Mouse (Mus musculus): ENCODE measurements around the gene Rab34.

Rab34 gene

DNA sequence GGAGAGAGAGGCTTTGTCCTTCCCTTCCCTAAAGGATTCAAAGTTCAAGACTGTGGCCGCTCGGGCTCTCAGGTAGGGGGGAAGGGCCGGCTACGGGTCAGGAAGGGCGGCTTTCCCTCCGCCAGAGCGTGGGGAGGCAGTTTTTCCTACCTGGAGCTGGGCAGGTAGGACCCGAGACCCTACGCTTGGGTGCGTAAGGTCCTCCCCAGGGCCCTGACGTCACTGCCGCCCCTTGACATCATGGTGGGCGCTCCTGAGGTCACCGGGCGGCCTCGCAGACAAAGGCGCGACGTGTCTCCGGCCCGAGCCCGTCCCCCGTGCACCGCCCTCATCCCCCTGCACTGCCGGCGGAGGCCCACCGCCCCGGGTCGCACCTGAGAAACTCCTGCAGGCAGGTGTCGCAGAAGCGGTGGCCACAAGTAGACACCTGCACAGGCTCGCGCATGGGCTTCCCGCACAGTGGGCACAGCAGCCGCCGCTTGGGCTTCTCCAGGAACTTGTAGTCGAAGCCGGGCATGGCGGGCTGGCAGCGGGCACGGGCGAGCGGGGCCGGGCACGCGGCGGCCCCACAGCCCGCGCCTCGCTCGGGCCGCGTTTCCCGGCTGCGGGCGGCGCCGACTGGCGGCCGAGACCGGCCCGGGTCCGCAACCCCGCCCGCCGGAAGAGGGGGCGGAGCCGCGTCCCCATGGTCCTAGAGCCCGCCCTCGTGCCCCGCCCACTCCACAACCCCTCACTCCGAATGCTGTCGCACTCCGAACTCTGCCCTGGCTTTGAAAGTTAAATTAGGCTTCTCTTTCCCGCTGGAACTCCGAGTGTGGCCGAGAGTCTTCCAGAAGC lies 23.1 kb upstream of the Rab34 start, which contains the start of gene Traf4:
Gene Traf4, minus strand, starts transcription at position 666 of the 837 bp plus-strand sequence.
- in situ Hi-C loops (cut with MboI, MseI) = no loop called here

DNA sequence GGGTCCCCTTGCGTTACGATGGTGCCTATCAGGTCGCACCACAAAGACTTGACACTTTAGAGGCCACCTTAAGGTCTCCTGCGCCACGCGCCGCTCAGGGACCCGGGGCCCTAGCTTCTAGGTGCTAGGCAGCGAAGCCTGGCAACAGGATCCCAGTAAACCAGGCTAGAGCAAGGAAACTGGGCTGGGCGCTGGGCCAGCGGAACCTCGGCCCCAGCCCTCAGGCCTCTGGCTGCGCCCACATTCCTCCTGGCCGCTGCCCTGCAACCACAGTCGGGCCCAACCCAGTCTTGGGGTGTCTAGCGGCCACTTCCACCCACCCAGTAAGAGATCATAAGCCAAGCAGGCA lies 22.5 kb upstream of the Rab34 start:
- in situ Hi-C loops (cut with MboI, MseI) = no loop called here

DNA sequence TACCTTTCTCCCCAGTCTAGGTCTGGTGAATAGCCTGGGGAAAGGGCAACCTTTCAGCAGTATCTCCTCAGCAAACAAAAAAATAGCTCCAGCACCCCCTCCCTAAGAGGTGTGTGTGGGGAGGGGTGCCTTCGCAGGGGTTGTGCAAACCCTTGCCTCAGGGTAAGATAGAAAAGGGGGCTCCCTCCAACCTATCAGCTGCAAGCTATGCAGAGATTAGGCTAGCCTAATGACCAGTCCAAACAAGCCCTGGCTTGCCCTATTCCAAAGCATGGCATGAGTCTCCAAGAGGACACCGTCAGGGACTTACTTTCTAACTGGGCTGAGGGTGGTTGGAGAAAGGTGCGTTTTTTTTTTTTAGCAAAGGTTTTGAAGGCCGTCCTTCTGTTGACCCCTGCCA lies 22.1 kb upstream of the Rab34 start:
- in situ Hi-C loops (cut with MboI, MseI) = no loop called here

DNA sequence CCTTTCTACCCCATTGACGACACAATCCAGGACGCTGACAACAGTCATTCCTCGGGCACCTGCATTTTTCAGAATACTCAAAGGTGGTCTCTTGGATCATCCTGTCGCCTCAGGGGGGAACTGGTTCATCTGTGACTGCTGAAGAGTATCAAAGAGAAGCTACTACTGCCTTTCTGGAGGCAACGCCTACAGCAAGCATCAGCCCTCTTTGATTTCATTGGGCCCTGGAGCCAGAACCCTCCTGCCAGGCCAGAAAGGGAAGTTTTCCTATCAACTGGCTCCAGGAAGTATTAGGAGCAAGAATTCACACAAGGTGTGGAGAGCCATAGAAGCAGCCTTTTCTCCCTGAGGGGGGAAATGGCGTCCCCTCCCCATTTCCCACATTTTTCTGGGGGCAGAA lies 21.6 kb upstream of the Rab34 start:
- in situ Hi-C loops (cut with MboI, MseI) = no loop called here

DNA sequence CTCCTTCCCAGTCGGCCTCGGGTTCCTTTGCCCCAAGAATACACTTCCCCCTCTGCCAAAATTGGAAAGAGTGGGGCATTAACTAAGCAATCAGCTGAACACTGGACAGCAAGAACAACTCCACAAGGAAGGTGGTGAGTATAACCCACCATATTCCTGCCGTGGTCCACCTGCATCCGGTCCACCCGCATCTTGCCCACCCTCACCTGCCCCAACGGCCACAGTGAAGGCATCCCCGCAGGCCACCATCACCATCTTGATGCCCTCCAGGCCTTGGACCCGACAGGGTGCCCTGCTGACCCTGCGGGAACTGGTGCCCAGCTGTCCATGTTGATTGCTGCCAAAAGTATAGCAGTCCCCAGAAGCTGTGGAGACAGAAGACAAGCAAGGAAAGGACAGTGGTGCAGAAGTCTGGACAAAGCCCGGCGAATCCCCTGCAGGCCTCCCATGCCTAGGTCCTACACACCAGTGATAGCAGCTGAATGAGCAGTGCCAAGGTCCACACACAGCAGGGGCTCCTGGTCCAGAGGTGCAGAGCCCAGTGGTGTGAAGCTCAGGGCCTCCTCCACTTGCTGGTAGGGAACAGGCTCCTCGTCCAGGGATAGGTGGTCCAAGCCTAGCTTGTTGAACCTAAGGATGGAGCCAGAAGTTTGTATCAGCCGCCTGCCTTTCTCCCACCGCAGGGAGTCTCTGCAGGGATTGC lies 20.8 kb upstream of the Rab34 start:
- in situ Hi-C loops (cut with MboI, MseI) = no loop called here

DNA sequence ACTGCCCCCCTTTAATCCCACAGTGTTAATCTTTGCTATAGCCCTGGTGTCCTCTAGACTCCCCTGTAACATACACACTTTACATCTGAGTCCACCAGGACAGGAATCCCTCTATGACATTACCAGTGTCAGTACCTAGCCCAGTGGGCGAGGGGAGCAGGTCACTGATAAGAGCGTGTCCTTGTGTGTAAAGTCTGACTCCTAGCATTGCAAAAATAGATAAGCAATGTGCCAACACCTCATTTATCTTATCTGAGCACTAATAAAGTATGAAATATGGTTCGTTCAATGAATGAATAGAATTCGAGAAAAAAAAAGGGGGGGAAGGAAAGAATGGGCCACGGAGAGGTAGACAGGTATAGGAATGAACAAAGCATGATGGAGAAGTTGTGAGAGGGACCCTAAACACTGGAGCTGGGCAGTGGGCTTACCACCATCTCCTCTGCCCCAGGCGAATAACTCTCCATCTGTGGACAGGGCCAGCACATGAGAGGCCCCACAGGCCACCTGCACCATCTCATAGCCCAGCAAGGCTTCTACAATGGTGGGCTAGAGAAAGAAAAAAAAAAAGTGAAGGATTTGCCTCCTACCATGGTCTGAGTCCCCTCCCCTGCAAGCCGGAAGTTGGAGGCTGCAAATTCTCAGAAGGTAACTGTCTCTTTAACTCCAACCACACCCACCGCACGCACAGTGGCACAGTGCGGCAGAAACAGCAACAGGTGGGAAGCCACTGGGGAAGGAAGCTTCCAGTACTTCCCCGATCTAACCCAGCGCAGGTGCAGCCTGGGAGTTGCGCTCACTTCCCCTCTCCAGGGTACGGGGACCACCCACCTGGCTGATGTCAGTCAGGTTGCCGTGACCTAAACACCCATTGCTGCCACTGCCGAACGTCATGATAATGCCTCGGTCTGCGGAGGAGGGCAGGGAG lies 19.4 kb upstream of the Rab34 start:
- in situ Hi-C loops (cut with MboI, MseI) = no loop called here

DNA sequence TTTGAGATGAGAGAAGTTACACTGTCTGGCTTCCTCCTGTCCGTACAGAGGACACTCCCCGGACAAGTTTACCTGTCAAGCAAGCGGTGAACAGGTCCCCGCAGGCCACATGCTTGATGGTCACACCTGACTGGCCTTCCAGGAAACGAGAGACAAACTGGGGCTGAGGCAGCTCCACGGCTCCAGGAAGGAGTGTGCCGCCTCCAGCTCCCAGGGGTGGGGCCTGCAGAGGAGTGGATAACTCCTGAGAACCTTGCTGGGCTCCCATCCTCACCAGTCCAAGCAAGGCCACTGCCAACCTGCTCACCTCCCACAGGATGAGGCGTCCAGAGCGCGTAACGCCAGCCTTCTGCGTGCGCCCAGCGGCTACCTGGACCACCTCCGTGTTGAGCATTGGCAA lies 17.9 kb upstream of the Rab34 start:
- in situ Hi-C loops (cut with MboI, MseI) = no loop called here

DNA sequence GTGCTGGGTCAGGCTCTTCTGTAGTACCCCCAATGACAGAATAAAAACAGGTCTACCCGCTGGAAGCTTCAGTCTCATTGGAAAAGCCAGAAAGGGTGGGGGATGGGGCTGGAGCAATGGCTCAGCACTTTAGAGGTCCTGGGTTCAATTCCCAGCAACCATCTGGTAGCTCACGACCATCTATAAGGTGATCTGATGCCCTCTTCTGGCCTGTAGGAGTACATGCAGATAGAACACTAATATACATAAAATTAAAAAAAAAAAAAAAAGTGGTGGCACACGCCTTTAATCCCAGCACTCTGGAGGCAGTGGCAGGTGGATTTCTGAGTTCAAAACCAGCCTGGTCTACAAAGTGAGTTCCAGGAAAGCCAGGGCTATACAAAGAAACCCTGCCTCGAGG lies 16.9 kb upstream of the Rab34 start:
- in situ Hi-C loops (cut with MboI, MseI) = no loop called here

DNA sequence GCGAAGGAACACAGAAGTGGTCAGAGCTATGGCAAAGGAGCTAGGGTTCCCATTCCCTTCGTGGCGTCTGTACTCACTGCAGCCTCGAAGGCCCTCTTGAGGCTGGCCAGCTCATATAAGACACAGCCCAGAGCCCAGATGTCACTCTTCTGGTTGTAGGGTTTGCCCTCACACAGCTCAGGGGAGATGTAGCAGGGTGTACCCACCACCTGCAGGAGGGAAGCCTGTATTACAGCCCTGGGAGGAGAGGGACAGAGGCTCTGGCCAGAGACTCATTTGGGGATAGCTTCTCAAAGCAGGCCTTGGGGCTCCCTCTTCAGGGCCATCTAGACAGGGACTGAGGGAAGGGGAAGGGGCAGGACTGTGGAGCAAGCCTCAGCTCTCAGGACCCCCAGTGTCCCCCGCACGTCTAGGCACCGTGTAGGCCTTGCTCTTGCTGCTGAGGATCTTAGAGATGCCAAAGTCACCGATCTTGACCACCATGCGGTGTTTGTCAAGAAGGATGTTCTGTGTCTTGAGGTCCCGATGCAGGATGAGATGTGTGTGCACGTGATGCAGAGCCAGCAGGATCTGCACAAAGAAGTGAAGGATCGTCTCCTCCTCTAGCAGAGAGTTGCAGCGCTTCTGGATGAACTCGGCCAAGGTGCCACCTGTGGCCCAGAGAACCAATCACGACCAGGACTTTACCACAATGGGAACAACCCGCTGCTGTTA lies 16.0 kb upstream of the Rab34 start:
- in situ Hi-C loops (cut with MboI, MseI) = no loop called here

DNA sequence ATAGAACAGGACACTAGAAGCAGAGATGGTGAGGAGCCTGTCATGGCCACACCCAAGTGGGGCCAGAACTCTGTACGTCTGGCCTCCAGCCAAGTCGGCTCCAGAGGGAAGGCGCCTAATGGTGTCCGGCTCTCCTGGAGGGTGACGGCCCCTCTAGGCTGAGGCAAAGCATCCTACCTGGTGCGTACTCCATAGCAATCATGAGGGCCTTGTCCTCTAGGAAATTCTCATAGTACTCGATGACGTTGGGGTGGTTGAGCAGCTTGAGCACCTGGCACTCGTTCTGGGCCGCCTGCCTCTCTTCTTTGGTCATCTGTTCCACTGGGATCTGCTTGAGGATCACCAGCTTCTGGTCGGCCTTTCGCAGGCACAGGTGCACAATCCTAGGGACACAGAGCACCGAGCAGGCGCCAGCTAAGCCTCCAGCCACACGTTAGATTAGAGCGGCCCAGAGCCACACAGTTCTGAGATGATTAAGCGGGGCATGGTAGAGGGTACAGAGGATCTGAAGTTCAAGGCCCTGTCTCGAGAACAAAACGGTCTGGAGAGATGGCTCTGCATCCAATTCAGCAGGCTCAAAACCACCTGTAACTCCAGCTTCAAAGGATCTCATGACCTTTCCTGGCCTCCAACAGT lies 15.4 kb upstream of the Rab34 start:
- in situ Hi-C loops (cut with MboI, MseI) = no loop called here

DNA sequence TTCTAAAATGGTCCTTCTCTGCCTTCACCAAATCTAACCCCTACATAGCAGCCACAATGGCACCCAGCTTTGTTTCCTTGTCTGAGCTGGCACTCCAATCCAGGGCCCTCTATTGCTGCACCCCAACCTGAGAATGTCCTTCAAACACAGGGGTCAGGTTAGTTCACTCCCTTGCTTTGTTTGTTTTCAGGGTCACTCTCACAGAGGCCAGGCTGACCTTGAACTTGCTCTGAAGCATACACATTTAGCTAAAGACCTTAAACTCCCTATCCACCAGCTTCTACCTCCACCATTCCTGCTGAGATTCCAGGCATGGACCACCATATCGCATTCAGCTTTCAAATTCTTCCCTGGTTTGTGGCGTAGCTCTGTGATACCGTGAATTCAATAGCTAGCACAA lies 13.7 kb upstream of the Rab34 start:
- in situ Hi-C loops (cut with MboI, MseI) = no loop called here

DNA sequence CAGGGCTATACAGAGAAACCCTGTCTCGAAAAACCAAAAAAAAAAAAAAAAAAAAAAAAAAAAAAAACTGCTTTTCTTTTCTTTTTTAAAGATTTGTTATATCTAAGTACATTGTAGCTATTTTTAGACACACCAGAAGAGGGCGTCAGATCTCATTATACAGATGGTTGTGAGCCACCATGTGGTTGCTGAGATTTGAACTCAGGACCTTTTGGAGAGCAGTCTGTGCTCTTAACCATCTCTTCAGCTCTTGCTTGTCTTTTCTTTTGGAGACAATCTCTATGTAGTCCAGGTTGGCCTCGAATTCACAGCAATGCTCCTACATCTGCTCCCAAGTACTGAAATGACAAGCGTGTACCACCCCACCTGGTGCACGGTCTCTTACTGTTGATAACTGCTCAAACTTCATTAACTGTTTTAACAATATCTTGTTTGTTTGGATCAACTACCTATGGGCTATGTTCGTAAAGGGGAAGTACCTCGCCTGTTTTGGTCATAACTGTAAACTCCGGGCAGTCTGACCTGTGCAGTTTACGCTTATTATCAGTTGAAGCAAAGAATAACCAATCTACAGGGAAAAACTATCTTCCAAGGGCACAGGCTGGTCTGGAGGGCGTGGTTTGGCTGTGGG lies 12.3 kb upstream of the Rab34 start:
- in situ Hi-C loops (cut with MboI, MseI) = loop anchor here (5.0 kb wide), 1 partner anchor 66 kb away; no protein-coding TSS in a partner anchor

DNA sequence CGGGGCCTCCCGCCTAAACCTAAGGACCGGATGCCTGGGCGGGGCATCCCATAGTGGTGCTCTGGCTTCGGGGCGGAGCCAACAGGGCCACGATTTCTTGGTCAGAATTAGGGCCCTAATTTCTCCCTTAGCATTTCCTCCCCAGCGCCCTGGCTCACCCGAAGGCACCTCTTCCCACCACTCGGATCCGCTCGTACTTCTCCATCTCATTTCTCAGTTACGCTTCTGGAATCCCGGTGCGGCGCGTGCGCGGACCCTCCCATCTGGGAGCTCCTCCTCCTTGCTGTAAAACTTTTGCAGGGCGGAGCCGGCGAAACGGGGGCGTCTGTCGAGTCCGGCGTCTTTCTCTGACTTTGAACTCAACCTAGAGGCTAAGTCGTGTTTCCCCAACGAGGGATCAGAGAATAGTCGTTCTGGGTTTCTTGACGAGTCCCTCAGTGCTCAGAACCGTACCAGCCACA lies 11.8 kb upstream of the Rab34 start, which contains the start of the genes Nek8 and Tlcd1:
Gene Nek8, minus strand, starts transcription at position 274 of the 461 bp plus-strand sequence.
Gene Tlcd1, plus strand, starts transcription at position 310 of the 461 bp plus-strand sequence.
- in situ Hi-C loops (cut with MboI, MseI) = loop anchor here (5.0 kb wide), 1 partner anchor 66 kb away; no protein-coding TSS in a partner anchor

DNA sequence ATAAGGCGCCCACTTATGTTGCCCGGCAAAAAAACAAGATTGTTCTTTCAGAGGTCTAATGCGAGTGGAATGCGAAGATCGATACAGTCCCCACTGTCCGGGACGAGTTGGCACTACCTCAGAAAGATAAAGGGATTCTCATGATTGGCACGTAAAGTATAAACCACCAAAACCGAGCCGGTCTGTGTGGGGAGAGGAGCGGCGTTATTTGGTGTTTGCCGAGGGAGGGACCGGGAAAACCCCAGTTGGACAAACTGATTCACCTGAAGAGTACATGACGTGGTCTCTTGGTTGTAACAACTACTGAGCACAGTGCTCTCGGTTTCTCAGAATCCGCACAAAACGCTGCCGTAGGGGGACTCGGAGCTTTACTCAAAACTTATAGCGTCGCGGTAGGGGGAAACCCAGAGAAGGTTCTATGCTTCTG lies 11.3 kb upstream of the Rab34 start:
- in situ Hi-C loops (cut with MboI, MseI) = loop anchor here (5.0 kb wide), 1 partner anchor 65 kb away; no protein-coding TSS in a partner anchor

DNA sequence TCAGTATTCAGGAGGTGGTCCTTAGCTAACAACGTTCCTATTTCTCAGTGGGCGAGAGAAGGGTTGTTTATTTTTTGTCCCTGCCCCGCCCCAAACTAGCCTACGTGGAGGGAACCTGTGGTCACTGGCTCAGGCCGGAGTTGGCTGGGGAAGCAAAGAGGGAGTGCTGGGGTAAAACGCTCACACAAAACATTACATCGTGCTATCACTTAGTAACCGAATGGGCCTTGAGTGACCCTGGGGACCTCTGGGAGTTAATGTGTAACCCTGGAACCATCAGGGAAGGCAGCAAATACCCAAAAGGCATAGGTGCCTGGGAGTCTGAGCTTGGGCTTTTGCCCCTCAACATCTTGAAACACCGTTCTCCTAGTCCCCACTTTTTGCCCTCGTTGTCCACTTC lies 10.8 kb upstream of the Rab34 start:
- in situ Hi-C loops (cut with MboI, MseI) = loop anchor here (5.0 kb wide), 1 partner anchor 65 kb away; no protein-coding TSS in a partner anchor

DNA sequence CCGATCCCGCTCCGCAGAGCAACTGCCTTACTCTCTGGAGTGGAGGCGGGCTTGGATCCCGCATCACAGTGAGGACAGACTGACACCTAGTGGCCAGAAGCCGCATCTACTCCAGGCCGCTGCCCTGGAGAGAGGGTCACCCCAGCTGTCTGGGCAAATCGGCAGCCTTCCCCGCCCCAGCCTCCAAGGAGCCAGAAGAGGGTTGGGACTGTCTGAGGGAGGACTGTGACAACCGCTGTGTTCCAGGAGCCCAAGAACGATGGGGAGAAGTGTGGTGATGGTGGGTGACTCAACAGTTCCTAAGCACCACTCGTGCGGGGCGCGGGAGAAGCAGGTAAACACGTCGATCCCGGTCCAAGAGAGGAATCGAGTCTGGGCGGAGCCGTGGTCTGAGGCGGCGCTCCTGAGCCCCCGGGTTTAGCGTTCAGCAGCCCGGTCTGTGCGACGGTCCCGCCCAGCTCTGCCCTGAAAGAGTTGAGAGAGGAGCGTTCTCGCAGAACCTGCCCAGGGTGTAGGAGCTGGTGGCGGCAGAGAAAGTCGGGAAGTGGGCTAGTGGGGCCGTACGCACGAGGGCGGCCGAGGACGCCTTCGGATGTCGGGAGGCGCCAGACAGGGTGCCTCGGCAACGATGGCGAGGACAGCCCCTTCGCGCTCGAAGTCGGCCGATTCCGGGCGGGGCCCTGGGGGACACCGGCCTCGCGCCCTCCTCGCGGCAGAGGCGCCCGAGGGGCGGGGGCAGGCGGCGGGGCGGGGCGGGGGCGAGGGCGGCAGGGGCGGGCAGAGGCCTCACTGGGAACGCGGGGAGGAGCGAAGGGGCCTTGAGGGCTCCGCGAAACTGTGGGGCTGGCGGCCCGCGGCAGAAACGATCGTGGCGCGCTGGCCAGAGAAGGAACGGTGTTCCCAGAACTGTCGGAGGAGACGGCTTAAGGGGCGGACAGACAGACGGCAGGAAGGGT lies 10.0 kb upstream of the Rab34 start:
- in situ Hi-C loops (cut with MboI, MseI) = loop anchor here (5.0 kb wide), 1 partner anchor 64 kb away; no protein-coding TSS in a partner anchor

DNA sequence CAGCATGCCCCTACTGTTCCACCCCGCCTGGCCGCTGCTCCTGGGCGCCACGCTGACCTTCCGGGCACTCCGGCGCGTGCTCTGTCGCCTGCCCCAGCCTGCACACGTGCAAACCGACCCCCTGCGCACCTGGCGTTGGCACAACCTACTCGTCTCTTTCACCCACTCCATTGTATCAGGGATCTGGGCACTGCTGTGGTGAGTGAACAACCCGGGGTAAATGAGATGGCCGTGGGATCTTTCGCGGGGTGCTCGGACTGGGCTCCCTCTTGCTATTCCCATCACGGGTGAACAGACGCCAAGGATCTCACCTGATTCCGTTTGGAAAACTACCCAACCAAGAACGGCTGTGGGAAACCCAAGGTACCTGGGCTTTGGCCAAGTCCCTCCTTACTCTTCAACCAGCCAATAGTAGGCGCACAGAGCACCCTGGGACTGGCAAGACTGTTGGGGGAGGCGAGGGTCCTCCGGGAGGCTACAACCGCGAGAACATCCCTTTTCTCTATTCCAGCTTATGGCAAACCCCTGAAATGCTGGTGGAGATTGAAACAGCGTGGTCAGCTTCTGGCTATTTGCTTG lies 9.3 kb upstream of the Rab34 start:
- in situ Hi-C loops (cut with MboI, MseI) = loop anchor here (5.0 kb wide), 1 partner anchor 63 kb away; no protein-coding TSS in a partner anchor

DNA sequence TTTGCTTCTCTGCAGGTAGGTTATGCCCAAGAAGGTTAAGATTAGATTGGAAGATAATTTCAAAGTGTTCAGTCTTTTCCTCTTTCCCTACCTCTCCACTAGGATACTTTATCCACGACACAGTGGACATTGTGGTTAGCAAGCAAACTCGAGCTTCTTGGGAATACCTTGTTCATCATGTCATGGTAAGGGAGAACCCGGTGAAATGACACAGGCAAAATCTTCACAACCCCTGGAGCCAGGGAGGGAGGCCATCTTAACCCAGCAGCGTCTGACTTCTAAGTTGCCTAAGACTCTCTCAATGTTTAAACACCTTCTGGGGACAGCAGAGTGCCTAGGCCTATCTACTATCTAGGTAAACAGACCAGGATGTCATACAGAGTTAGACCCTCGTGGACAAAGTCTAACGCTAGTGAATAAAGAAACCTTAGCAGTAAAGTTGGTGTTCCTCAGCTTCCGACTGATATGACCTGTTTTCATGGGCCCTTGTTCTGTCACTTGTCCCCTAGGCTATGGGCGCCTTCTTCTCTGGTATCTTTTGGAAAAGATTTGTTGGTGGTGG lies 8.7 kb upstream of the Rab34 start:
- in situ Hi-C loops (cut with MboI, MseI) = loop anchor here (5.0 kb wide), 1 partner anchor 63 kb away; no protein-coding TSS in a partner anchor

Measured in T-helper 2 cell (primary cell).